Mouse (Mus musculus) megakaryocyte, embryonic 14.5 days (primary cell): ENCODE measurements around the gene Ptprcap.

ENCODE experiments used
- FLI1 ChIP-seq: IDR thresholded peaks from 2 replicates; pipeline ENCODE4 v1.6.1; 2012; ENCODE audit warnings: low read length, inconsistent platforms, mixed read lengths
- GATA1 ChIP-seq: IDR thresholded peaks from 3 replicates; pipeline ENCODE4 v1.6.1; 2012; ENCODE audit warnings: mixed read lengths, low read length, inconsistent platforms, borderline replicate concordance

DNA sequence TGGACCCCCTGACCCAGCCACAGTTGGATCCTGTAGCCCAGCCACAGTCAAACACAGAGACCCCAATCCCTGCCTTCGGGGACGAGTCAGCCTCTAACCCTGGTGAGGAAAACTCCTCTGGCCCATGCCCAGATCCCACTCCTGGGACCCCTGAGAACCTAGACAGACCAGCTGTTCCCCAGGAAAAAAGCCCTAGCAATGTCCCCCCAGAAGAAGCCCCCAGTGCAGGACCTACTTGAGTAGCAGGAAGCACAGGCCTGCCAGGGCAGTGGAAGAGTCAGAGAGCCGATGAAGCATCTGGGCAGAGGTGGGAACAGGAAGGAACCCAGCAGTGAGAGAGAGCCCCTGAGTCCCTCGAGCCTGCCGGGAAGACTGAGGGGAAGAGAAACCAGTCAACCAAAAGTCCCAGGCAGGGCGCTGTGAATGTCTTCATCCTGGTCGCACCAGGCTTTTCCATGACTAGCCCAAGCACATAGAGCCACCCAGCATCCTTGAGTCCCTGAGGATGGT, 9.6 kb upstream of the Ptprcap start, which contains the start of gene Cabp4:
- TF ChIP-seq GATA1 (no peak), FLI1 (no peak)
